Mouse (Mus musculus) embryonic facial prominence, embryonic 15.5 days (tissue): ENCODE results near the gene Il17d. TPM values are rescaled to one million over a fixed set of nuclear protein-coding genes. Genes with fewer than 3 reads are reported as not detected.

Source experiments
- ATAC-seq: fragments of 200-750 bp; cut with Nextera tagmentation; 2 replicates; pipeline ENCODE4 v1.8.0; 2017; ENCODE audit warnings: low read depth, moderate TSS enrichment; ENCODE audit not compliant: insufficient number of reproducible peaks, low FRiP score, low TSS enrichment
- H3K27ac ChIP-seq: fragments of 300-500 bp; sonication (generic); replicated peaks from 2 replicates; pipeline ENCODE4 v1.5.1; 2015; ENCODE audit warnings: mild to moderate bottlenecking, inconsistent platforms
- H3K27me3 ChIP-seq: fragments of 300-500 bp; sonication (generic); 2 replicates; pipeline ENCODE4 v1.6.1; 2015; ENCODE audit warnings: inconsistent platforms
- H3K36me3 ChIP-seq: fragments of 300-500 bp; sonication (generic); 2 replicates; pipeline ENCODE4 v1.6.1; 2015; ENCODE audit warnings: mild to moderate bottlenecking, inconsistent platforms
- H3K4me1 ChIP-seq: fragments of 300-500 bp; sonication (generic); 2 replicates; pipeline ENCODE4 v1.6.1; 2015; ENCODE audit warnings: inconsistent platforms
- H3K4me2 ChIP-seq: fragments of 300-500 bp; sonication (generic); replicated peaks from 2 replicates; pipeline ENCODE4 v1.6.1; 2015; ENCODE audit warnings: mild to moderate bottlenecking, inconsistent platforms
- H3K4me3 ChIP-seq: fragments of 300-500 bp; sonication (generic); replicated peaks from 2 replicates; pipeline ENCODE4 v1.5.1; 2015; ENCODE audit warnings: mild to moderate bottlenecking, inconsistent platforms
- H3K9ac ChIP-seq: fragments of 300-500 bp; sonication (generic); 2 replicates; pipeline ENCODE4 v1.6.1; 2015; ENCODE audit warnings: inconsistent platforms
- H3K9me3 ChIP-seq: fragments of 300-500 bp; sonication (generic); replicated peaks from 2 replicates; pipeline ENCODE4 v1.6.1; 2016; ENCODE audit warnings: inconsistent platforms
- WGBS: fragments of 180-500 bp; shearing (Covaris S2); methylation state at CpG from one replicate; pipeline ENCODE4 v1.1.7; 2015; 5-methylcytosine and 5-hydroxymethylcytosine counted together
- polyA plus RNA-seq: library from polyadenylated mRNA; unstranded; fragments of >200 nt; fragmentation: Nextera tagmentation; extraction: Ambion mirVana; gene quantifications from 2 replicates; pipeline ENCODE4 v1.2.1, GENCODE M21; 2015

The Il17d gene
- polyA plus RNA-seq, 1 experiment from 2014 or later: 5.9 TPM

GRCm38 (mm10) chr14:57554434-57554833 is 29.9 kb downstream of the Il17d start:
- H3K36me3 ChIP-seq: 0 out of 2 replicates have a peak, but pooled peaks cover 10% of the 10 kb centered on the region
- WGBS: 85% methylated on average over 5 of the region's 5 CpGs
- no peaks in the 10 kb centered on the region for H3K9me3 ChIP-seq
- no peak overlapping the region for H3K4me3 ChIP-seq
- H3K9ac ChIP-seq: no peak overlapping the region
- no peaks in the 10 kb centered on the region for H3K27me3 ChIP-seq
- no peak for ATAC-seq
- H3K4me1 ChIP-seq: no peaks in the 10 kb centered on the region
- H3K27ac ChIP-seq: no peak overlapping the region
- H3K4me2 ChIP-seq: no peak overlapping the region

DNA sequence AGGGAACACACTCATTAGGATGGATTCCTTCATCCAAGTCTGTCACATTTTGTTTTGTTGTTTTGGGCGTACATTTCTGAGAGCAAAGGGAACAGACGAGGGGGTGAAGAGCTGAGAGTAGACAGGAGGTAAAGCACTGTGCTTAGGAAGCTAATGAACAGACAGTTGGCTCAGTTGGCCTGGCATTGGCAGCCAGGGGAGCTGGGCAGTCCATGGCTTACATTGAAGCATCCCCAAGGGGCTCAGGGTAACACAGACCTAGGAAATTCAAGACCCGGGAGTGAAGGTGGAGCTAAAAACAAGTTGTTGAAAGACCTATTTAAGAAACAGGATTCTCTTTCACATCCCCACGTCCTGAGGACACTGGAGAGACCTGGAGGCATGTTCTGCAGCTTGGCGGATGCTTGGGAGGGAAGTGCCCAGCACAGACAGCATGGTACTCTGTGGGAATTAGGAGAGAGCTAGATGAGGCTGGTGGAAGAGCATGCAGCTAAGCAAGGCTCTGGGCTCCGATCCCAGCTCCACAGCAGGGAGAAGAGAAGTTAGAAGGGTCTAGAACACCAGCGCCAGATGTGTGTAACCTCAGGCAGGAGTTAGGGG is 31.0 kb downstream of the Il17d start:
- Histone ChIP-seq H3K4me3 (no peak overlapping the region), H3K9ac (no peak overlapping the region), H3K27ac (no peak overlapping the region), H3K4me2 (no peak overlapping the region), H3K27me3 (no peaks in the 10 kb centered on the region), H3K9me3 (no peaks in the 10 kb centered on the region), H3K4me1 (no peaks in the 10 kb centered on the region), H3K36me3 (no peaks in the 10 kb centered on the region)
- 78% methylated on average over 7 of the region's 7 CpGs for WGBS
- ATAC-seq: no peak

DNA sequence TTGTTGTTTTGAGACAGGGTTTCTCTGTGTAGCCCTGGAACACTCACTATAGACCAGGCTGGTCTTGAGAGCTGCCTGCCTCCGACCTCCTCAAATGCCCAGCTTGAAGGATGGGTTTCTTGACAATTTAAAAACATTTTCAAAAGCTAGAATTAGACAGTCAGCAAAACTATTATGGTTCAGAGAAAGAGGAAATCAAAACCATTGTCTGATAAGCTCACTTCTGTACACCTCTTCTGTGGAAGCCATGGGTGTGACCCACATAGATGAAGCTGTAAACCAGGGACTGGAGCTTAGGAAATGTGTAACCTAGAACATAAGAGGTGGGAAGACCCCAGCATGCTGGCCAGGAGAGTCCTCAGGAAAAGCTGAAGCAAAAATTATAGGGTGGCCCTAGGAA is 32.3 kb downstream of the Il17d start:
- no peak overlapping the region for H3K4me2 ChIP-seq
- H3K4me1 ChIP-seq: no peaks in the 10 kb centered on the region
- 89% methylated on average over 1 of the region's 1 CpGs for WGBS
- H3K27ac ChIP-seq: no peak overlapping the region
- no peak overlapping the region for H3K4me3 ChIP-seq
- H3K36me3 ChIP-seq: no peaks in the 10 kb centered on the region
- no peak overlapping the region for H3K9ac ChIP-seq
- ATAC-seq: no peak
- H3K9me3 ChIP-seq: no peaks in the 10 kb centered on the region
- H3K27me3 ChIP-seq: no peaks in the 10 kb centered on the region

DNA sequence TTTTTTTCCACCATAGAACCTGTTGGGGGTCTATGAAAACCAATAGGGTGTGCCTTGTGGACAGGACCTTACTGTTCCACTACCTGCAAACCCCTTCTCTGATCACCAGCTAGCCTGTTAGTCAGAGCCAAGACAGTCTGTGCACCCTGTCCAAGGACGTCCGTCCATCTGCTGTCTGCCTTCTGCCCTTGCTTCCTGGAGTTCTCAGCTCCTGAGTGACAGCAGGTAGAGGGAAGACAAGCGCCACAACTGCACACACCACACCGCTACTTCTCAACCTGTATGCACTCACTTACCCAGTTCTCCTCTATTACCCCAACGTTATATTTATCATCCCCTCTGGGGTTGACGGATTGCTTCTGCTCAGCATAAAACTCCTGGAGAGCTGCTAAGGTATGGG is 41.0 kb downstream of the Il17d start:
- Histone ChIP-seq H3K4me3 (no peak overlapping the region), H3K27ac (no peak overlapping the region), H3K4me2 (no peak overlapping the region), H3K9ac (no peak overlapping the region), H3K36me3 (0 out of 2 replicates have a peak, but pooled peaks cover 6% of the 10 kb centered on the region), H3K4me1 (peaks cover 2% of the 10 kb centered on the region), H3K27me3 (no peaks in the 10 kb centered on the region), H3K9me3 (no peaks in the 10 kb centered on the region)
- WGBS: 85% methylated on average over 6 of the region's 6 CpGs
- ATAC-seq: no peak

GRCm38 (mm10) chr14:57571155-57572133 is 46.9 kb downstream of the Il17d start, which contains the start of gene Eef1akmt1:
Gene Eef1akmt1, minus strand, starts transcription at chr14:57571612.
- Histone ChIP-seq H3K27ac (peak within 1 kb of the TSS; percentile 81), H3K36me3 (peaks cover 5% of the 10 kb centered on the region), H3K4me2 (peak within 1 kb of the TSS; percentile 59), H3K9ac (peak within 1 kb of the TSS; percentile 64), H3K9me3 (no peaks in the 10 kb centered on the region), H3K4me1 (peaks cover 5% of the 10 kb centered on the region), H3K27me3 (no peaks in the 10 kb centered on the region), H3K4me3 (peak within 1 kb of the TSS; percentile 72)
- peak; percentile 98 for ATAC-seq
- whole genome bisulfite sequencing: 7% methylated on average over 35 of the region's 35 CpGs

- no peak for ATAC-seq
- no peak overlapping the region for H3K4me3 ChIP-seq
- no peaks in the 10 kb centered on the region for H3K27me3 ChIP-seq
- H3K4me1 ChIP-seq: peaks cover 5% of the 10 kb centered on the region
- H3K36me3 ChIP-seq: peaks cover 12% of the 10 kb centered on the region
- H3K9me3 ChIP-seq: no peaks in the 10 kb centered on the region
- 86% methylated on average over 6 of the region's 6 CpGs for WGBS
- no peak overlapping the region for H3K4me2 ChIP-seq
- no peak overlapping the region for H3K27ac ChIP-seq
- H3K9ac ChIP-seq: no peak overlapping the region
Observed at GRCm38 (mm10) chr14:57574792-57575587, 50.4 kb downstream of the Il17d start.

GRCm38 (mm10) chr14:57576364-57577060 is 51.9 kb downstream of the Il17d start:
- Histone ChIP-seq H3K4me2 (no peak overlapping the region), H3K4me1 (no peaks in the 10 kb centered on the region), H3K27ac (no peak overlapping the region), H3K9me3 (no peaks in the 10 kb centered on the region), H3K9ac (no peak overlapping the region), H3K36me3 (peaks cover 21% of the 10 kb centered on the region), H3K27me3 (no peaks in the 10 kb centered on the region), H3K4me3 (no peak overlapping the region)
- ATAC-seq: no peak
- 98% methylated on average over 2 of the region's 2 CpGs for WGBS

DNA sequence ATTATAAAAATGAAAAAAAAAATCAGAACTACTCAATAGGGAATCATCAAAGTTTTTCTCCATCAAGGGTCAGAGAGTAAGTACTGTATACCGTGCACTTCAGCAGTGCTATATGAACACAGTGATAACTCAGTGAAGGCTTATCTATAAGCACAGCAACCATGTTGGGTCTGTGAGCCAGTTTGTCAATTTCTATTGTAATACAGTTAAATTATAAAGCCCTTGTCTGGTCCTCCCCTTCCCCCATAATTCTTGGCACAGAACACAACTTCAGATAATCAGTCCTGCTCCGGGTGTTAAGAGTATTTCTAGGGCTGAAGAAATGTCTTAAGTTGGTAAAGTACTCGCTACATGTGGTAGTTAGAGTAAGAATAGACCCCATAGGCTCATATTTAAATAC is 67.3 kb downstream of the Il17d start:
- no peak for ATAC-seq
- WGBS: 91% methylated on average over 3 of the region's 3 CpGs
- H3K36me3 ChIP-seq: peaks cover 59% of the 10 kb centered on the region

More for the DNA sequence above, 67.3 kb downstream of the Il17d start:
- H3K9me3 ChIP-seq: no peaks in the 10 kb centered on the region
- no peak overlapping the region for H3K4me3 ChIP-seq
- no peaks in the 10 kb centered on the region for H3K27me3 ChIP-seq
- no peak overlapping the region for H3K27ac ChIP-seq
- H3K9ac ChIP-seq: no peak overlapping the region
- H3K4me2 ChIP-seq: no peak overlapping the region
- H3K4me1 ChIP-seq: no peaks in the 10 kb centered on the region
